Mouse (Mus musculus) bone marrow macrophage, adult 2 months (primary cell): Measurements from ENCODE around the gene Anks3.

Source experiments
- CTCF ChIP-seq: IDR thresholded peaks from 2 replicates; pipeline ENCODE4 v1.5.1; 2012; ENCODE audit warnings: low read depth, mild to moderate bottlenecking, low read length, moderate library complexity
- POLR2A ChIP-seq: IDR thresholded peaks from 2 replicates; pipeline ENCODE4 v1.6.1; 2012; ENCODE audit warnings: mild to moderate bottlenecking, low read depth, low read length, borderline replicate concordance

DNA sequence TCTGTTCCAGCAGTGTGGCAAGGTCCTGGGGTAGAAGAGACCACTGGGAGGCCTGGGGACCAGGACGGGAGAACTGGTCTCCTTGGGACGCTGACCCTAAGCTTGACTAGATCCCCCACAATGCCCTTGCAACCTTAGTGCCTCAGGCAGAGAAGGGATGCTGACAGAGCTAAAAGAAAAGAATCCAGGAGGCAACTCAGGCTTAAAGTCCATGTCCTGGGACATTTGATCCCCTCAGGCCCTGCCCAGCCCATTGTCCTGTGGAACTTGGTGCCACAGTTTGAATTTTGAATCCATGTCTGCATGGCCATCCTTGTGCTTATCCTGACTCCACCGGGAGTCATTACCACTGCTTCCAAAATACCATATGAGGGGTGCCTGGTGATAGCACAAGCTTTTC, 17.9 kb downstream of the Anks3 start:
- no peak for TF ChIP-seq CTCF
- no peak for TF ChIP-seq POLR2A
